26 mouse cellular contexts compared by ENCODE assay signal in genomic region chr13:70670080-70670479, GRCm38 (mm10). TPM values are rescaled to one million over a fixed set of nuclear protein-coding genes. Genes with fewer than 3 reads are reported as not detected.
A peak's percentile ranks its signal among the peaks of the same experiment; 100 is the strongest.
DNase-seq lines count a peak whose midpoint lies in the region; ATAC-seq and TF ChIP-seq lines count a peak whose summit lies in the region.
"Had no signal": no experiment of that assay in that cellular context is flagged by ENCODE, and none has a peak within 500 bp of the region (broad histone marks: within the 10 kb centered on the region; RNA-seq: fewer than 3 reads in every experiment).

No protein-coding gene starts in this region.

- no peak for TF ChIP-seq CTCF in left cerebral cortex, adult 2 months (IDR thresholded peaks at IDR 0.05)

- TF ChIP-seq POLR2A in myocyte (IDR thresholded peaks at IDR 0.05; ENCODE audit: insufficient read length, low read depth) = no peak

- H3ac ChIP-seq in myocyte (ENCODE audit: control insufficient read depth, insufficient read length) = no peak overlapping the region

- H3K27me3 ChIP-seq in myocyte (ENCODE audit: control insufficient read depth, insufficient read depth, insufficient read length) = no peaks in the 10 kb centered on the region
- H3K27me3 ChIP-seq in intestine, embryonic 15.5 days (replicated peaks) = no peaks in the 10 kb centered on the region
- H3K27me3 ChIP-seq: embryonic facial prominence, embryonic 15.5 days; heart, embryonic 13.5 days; hindbrain, embryonic 13.5 days; limb, embryonic 13.5 days; liver, embryonic 12.5 days; stomach, embryonic 15.5 days had no signal

- H3K36me3 ChIP-seq in myocyte (ENCODE audit: control insufficient read depth, insufficient read depth) = no peaks in the 10 kb centered on the region
- H3K36me3 ChIP-seq in intestine, embryonic 15.5 days = no peaks in the 10 kb centered on the region
- H3K36me3 ChIP-seq: embryonic facial prominence, embryonic 15.5 days; heart, embryonic 13.5 days; hindbrain, embryonic 13.5 days; limb, embryonic 13.5 days; liver, embryonic 12.5 days; midbrain, embryonic 10.5 days; stomach, embryonic 15.5 days had no signal

- WGBS in intestine, embryonic 15.5 days = 71% methylated on average over 4 of the region's 4 CpGs

- intact Hi-C loops in left cerebral cortex, postnatal 14 days (cut with DNase I) = no loop called here
- intact Hi-C loops in left cerebral cortex, adult 2 months (cut with DNase I) = no loop called here

- H3K4me1 ChIP-seq in intestine, embryonic 15.5 days (replicated peaks) = no peaks in the 10 kb centered on the region
- H3K4me1 ChIP-seq: embryonic facial prominence, embryonic 15.5 days; heart, embryonic 13.5 days; hindbrain, embryonic 13.5 days; limb, embryonic 13.5 days; liver, embryonic 12.5 days; midbrain, embryonic 10.5 days; stomach, embryonic 15.5 days had no signal

- no peak for ATAC-seq in intestine, embryonic 15.5 days
- ATAC-seq: forebrain, postnatal 0 days; inflammation-experienced regulatory T-cells, adult 6 months; liver, embryonic 12.5 days had no signal

- H3K4me3 ChIP-seq in left cerebral cortex, adult 2 months = no peak overlapping the region
- no peak overlapping the region for H3K4me3 ChIP-seq in myocyte
- no peak overlapping the region for H3K4me3 ChIP-seq in intestine, embryonic 15.5 days (replicated peaks)
- H3K4me3 ChIP-seq: embryonic facial prominence, embryonic 15.5 days; heart, adult 2 months; heart, embryonic 13.5 days; hindbrain, embryonic 13.5 days; limb, embryonic 13.5 days; liver, embryonic 12.5 days; midbrain, embryonic 10.5 days; stomach, embryonic 15.5 days had no signal

- no peaks in the 10 kb centered on the region for H3K9me3 ChIP-seq in intestine, embryonic 15.5 days
- H3K9me3 ChIP-seq: embryonic facial prominence, embryonic 15.5 days; hindbrain, embryonic 13.5 days; limb, embryonic 13.5 days; liver, embryonic 12.5 days; midbrain, embryonic 10.5 days; stomach, embryonic 15.5 days had no signal

- peak; percentile 11 to 53 for DNase-seq in frontal cortex, adult 2 months (ENCODE audit: extremely low spot score in 1 of 2, low spot score in 1 of 2)
- no peak for DNase-seq in frontal cortex, postnatal 10 days (ENCODE audit: low spot score in 2 of 2)
- peak; percentile 33 to 66 for DNase-seq in left cerebral cortex, postnatal 14 days (ENCODE audit: low spot score in 2 of 2)
- no peak for DNase-seq in left cerebral cortex, adult 2 months (ENCODE audit: extremely low spot score in 1 of 2, low spot score in 2 of 2)
- peak; percentile 55 for DNase-seq in brain, adult 2 months (ENCODE audit: low read depth, low spot score)
- no peak for DNase-seq in urinary bladder, adult 18-20 months (ENCODE audit: low spot score in 2 of 2)
- DNase-seq: adrenal gland, postnatal 25 days; cerebellum, adult 11 months; cerebellum, adult 9-11 months; forebrain, postnatal 0 days; gastrocnemius, postnatal 25 days; heart, adult 2 months; kidney, adult 8-10 months; kidney, postnatal 10 days; lung, adult 18-20 months; lung, postnatal 10 days had no signal

- no peaks in the 10 kb centered on the region for H3K79me2 ChIP-seq in myocyte (ENCODE audit: control insufficient read depth, insufficient read depth)

- H3K27ac ChIP-seq in left cerebral cortex, adult 2 months = no peak overlapping the region
- H3K27ac ChIP-seq in intestine, embryonic 15.5 days = no peak overlapping the region
- H3K27ac ChIP-seq: embryonic facial prominence, embryonic 15.5 days; heart, adult 2 months; heart, embryonic 13.5 days; hindbrain, embryonic 13.5 days; limb, embryonic 13.5 days; liver, embryonic 12.5 days; midbrain, embryonic 10.5 days; stomach, embryonic 15.5 days had no signal

- H3K9ac ChIP-seq in intestine, embryonic 15.5 days = no peak overlapping the region
- H3K9ac ChIP-seq: embryonic facial prominence, embryonic 15.5 days; forebrain, postnatal 0 days; heart, embryonic 13.5 days; hindbrain, embryonic 13.5 days; limb, embryonic 13.5 days; liver, embryonic 12.5 days; stomach, embryonic 15.5 days had no signal

- peak overlapping the region; percentile 30 for H3K4me2 ChIP-seq in myocyte (ENCODE audit: low read depth)
- no peak overlapping the region for H3K4me2 ChIP-seq in intestine, embryonic 15.5 days (replicated peaks)
- H3K4me2 ChIP-seq: embryonic facial prominence, embryonic 15.5 days; heart, embryonic 13.5 days; hindbrain, embryonic 13.5 days; limb, embryonic 13.5 days; liver, embryonic 12.5 days; stomach, embryonic 15.5 days had no signal

TF ChIP-seq in myocyte, 11 proteins besides CTCF, POLR2A, EP300 and RAD21:
- peak in 1 of 3 experiments; percentile 32 for TF ChIP-seq MYOD1 (IDR thresholded peaks at IDR 0.05; ENCODE audit: control insufficient read depth in 1 of 3, insufficient read length in 2 of 3, low read depth in 2 of 3)
- no peak for TF ChIP-seq MYOG (IDR thresholded peaks at IDR 0.05; ENCODE audit: control insufficient read depth in 1 of 3, insufficient read depth in 1 of 3, insufficient read length in 2 of 3, low read depth in 2 of 3)
- TF ChIP-seq POLR2AphosphoS2 (IDR thresholded peaks at IDR 0.05; ENCODE audit: insufficient read length, low read depth) = no peak
- no peak for TF ChIP-seq REST (IDR thresholded peaks at IDR 0.05; ENCODE audit: insufficient read depth, insufficient read length)
- no peak for TF ChIP-seq CEBPB (IDR thresholded peaks at IDR 0.05; ENCODE audit: insufficient read depth, poor library complexity, severe bottlenecking)

RNA-seq across cellular contexts. Expression of gene Ice1, which starts 32.6 kb away (rescaled TPM):
- polyA plus RNA-seq in frontal cortex, adult 2 months (2012; rRNA removed) = 106 and 119 TPM in 2 replicates
- 10 to 100 TPM; 66.6 to 69.5 TPM for total RNA-seq in left cerebral cortex, postnatal 14 days (2021)
- 10 to 100 TPM; 73.5 to 73.7 TPM for total RNA-seq in left cerebral cortex, adult 2 months (2021)
- 15.9 TPM for polyA plus RNA-seq in myocyte (2012; fragmentation: generic; extraction: Trizol)
- polyA plus RNA-seq in intestine, embryonic 15.5 days (2015; fragmentation: Nextera tagmentation; extraction: Ambion mirVana) = 14.2 and 16.2 TPM in 2 replicates

Comparison
In these comparisons a context has a peak if more than half of its experiments do, and no peak if none do; other contexts are left out.
1. DNase-seq: peak in frontal cortex, adult 2 months (2 of 2), left cerebral cortex, postnatal 14 days (2 of 2) and brain, adult 2 months (single experiment); none in frontal cortex, postnatal 10 days (0 of 2), left cerebral cortex, adult 2 months (0 of 2) and urinary bladder, adult 18-20 months (0 of 2).